Mouse (Mus musculus) adrenal gland, adult 18-20 months (tissue): ENCODE measurements around the gene Usp20. TPM values are rescaled to one million over a fixed set of nuclear protein-coding genes. Genes with fewer than 3 reads are reported as not detected.
A peak's percentile ranks its signal among the peaks of the same experiment; 100 is the strongest.

Experiments used
- DNase-seq, 2 experiments: peaks; one replicate each; pipeline ENCODE4 v3.0.0; 2021 to 2022; ENCODE audit warnings: low spot score in 2 of 2
- total RNA-seq, 2 experiments: library from RNA; stranded (reverse); gene quantifications; 1 replicate in 1 of 2; 2 replicates in 1 of 2; pipeline ENCODE4 v1.2.3; 2021

Gene Usp20
- total RNA-seq, 2 experiments from 2014 or later = 23.7 to 29.7 TPM

DNA sequence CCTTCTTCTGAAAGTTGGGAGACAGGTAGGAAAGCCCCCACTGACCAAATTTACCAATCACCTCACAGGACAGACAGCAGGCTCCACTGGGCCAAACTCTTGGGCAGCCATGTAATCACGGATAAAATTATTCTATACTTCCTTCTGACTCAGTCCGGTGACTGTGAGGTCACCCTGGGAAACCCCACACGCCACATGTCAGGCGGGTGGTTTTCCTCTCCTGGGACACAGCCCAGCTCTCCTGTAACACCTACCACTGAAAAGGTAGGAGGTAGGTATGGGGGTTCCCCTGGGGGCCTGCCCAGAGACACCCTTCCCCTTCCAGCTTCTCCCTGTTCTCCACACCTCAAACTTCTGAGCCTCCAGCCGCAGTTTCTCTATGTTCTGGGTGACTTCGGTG lies 54.7 kb downstream of the Usp20 start:
- no peak for DNase-seq

DNA sequence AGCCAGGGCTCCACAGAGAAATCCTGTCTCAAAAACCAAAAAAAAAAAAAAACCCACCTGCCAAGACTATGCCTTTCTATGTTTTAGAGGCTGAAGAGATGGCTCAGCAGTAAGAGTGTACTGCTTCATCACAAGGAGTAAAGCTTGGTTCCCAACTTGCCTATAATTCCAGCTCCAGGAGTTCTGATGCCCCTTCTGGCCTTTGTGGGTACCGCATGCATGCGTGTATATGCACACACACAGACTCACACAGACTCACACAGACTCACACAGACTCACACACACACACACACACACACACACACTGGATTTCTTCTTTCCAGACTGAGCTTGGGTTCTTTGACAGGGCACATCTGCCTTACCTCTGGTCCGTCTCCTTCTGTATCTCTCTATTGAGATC lies 58.0 kb downstream of the Usp20 start:
- DNase-seq = no peak

DNA sequence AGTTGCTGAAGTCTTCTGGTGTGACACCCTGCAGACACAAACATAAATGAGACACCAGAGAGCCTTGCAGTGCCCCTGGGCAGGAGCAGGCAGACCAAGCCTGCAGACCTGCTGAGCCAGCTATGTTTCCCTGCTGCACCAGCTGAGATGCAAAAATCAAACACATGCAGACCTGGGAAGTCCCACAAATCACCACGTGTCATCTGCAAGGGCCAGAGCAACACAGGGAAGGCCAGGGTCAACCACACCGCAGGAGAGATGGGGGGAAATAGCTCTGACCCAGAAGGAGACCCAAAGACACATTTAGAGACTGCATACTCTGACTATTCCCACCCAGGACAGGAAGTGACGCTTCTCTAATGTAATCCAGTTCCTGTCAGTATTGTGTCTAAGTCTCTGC lies 58.4 kb downstream of the Usp20 start:
- DNase-seq = no peak

DNA sequence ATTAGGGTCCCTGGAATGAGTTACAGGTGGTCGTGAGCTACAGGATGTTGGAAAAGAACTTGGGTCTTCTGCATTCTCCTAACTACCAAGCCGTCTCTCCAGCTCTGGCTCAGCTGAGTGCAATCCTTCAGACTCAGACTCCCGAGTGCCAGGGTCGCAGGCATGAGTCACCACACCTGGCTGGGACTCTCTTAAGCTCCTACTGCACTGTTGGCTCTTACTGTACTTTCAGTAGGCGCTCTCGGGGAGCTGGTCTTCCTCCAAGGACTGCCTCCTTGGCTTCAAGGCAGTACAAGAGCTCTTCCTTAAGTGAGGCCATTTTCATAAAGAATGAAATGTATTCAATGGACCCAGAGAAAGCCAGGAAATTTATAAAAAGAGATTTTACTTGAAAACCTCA lies 59.3 kb downstream of the Usp20 start:
- peak in 1 of 2 experiments; percentile 22 for DNase-seq

DNA sequence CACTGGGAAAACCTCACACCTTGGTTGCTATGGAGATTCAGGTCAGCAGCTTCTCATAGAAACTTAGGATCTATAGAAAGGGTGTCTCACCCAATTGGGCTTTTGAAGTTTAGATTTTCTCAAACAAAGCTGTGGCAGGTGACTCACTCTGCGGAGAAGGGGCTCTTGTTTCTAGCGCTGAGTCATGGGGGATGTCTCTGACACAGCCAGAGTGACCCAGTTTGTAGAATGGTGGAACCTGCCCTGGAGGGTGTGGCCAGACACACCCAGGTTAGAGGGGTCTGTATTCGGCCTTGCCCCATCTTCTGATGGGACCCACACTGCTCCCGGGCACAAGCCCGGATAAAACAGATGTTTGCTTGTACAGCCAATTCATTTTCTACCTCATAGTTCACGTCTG lies 60.8 kb downstream of the Usp20 start:
- no peak for DNase-seq

DNA sequence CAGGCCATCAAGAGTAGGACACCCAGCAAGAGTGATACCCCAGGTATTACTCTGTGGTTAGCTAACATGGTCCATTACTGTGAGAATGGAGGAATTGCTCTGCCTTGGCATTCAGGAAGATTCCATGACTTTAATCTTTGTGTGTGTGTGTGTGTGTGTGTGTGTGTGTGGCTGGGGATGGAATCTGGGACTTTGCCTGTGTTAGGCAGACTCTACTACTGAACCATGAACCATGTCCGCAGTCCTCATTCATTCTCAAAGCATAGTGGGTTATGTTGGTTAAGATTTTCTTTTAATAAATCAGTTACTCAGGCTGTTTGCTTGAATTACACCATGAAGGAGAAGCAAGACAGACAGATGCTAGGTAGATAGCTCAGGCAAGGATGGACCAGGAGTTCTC lies 61.8 kb downstream of the Usp20 start:
- no peak for DNase-seq

DNA sequence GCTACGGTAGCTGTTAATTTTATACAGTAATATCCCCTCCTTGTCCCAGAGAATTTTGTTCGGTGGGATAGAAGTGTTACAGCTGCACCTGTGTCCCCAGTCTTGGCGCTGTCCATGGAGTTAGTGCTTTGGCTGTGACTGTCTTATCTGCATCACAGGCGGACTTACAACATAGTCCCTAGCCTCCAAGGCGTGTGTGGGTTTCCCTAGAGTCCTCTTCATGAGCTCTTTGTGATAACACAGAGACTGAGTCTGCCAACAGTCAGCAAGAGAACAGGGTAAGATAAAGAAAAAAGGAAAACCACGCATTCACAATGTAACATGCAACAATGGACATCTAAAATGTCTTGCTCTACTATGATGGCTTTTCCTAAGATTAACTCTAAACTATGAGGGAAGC lies 66.0 kb downstream of the Usp20 start:
- no peak for DNase-seq

DNA sequence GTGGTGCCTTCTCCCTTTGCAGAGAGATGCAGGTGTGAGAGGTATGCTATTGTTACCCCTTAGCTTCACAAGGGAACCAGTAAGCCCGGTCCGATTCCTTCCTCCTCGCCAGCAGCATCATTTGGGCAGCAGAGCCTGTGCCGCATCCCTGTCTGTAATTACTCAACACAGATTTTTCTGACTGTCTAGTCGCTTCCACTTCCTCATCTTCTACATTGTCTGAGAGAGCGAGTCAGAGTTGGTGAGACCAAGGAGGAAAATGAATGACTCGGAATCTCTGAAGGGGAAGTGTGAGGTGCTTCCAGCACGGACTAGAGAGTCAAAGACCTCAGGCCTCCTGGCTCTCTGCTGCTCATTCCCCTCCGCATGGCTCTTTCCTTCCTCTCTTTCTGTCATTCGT lies 70.4 kb downstream of the Usp20 start:
- no peak for DNase-seq

DNA sequence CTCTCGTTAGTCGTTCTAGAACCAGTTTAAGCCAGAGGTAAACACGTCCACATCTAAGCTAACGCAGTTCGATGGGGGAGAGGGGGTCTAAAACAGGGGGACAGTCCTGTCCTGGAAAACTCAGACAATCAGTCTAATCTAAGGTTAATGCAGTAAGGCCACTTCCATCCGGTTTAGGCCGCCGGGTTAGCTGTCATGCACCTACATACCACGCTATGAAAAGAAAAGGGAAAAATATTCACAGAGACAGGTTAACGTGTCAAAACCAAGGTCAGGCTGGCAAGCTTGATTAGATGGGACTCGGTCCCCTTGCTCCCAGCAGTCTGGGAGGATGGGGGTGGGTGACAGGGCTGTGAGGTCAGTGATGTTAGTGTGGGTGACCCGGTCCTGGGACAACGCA lies 71.3 kb downstream of the Usp20 start:
- no peak for DNase-seq

DNA sequence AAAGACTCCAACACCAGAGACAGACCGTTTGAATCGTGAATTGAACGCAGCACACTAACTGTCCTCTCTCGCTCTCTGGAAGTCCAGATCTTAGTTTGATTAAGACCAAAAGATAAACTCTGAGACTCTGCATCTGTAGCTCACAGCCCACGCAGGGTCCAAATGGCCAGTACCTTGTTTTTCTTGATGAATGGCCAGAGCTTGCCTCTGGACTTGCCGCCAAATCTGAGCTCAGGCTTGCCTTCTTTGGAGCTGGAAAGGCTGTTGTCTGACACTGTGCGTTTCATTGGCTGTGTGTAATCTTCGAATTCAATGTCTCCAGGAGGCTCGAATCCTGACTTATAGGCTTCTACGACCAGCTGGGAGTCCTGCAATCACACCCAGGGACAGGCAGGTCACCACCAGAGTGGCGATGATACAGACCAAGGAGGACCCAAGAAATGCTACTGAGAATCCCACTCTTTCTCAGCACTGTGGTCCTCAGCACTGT lies 71.8 kb downstream of the Usp20 start:
- DNase-seq = no peak

DNA sequence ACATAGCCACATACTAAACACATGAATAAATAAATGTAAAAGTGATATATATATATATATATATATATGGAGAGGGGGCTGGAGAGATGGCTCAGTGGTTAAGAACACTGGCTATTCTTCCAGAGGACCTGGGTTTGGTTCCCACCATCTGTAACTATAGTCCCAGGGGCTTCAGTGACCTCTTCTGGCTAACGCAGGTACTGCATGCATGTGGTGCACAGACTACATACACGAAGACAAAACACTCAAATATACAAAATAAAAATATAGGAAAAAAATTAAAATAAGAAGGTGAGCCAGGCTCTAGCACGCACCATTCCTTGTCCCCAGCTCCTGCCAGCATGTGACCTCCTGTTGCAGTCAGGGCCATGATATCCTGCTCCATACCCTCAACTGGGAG lies 74.0 kb downstream of the Usp20 start:
- no peak for DNase-seq

DNA sequence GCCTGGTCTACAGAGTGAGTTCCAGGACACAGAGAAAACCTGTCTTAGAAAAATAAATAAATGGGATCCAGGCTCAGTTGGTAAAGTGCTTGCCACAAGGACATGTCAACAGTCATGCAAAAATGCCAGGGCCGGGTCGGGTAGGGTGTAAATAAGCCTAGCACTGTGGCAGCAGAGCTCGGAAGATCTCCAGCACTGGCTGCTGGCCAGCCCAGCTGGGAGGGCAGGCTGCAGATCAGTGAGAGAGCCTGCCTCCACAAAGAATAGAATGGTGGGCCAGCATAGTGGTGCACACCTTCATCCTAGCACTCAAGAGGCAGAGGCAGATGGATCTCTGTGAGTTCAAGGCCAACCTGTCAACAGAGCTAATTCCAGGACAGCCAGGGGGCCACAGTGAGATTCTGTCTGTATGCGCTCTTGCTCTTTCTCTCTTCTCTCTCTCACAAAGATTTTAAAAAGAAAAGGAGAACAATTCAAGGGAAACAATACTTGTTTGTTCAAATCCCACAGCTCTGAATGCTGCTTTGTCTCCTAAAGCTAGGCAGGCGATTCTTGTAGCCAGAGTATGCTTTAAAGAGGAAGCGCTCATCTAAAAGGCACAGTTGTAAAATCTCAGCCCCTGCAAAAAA lies 75.6 kb downstream of the Usp20 start:
- DNase-seq = no peak

DNA sequence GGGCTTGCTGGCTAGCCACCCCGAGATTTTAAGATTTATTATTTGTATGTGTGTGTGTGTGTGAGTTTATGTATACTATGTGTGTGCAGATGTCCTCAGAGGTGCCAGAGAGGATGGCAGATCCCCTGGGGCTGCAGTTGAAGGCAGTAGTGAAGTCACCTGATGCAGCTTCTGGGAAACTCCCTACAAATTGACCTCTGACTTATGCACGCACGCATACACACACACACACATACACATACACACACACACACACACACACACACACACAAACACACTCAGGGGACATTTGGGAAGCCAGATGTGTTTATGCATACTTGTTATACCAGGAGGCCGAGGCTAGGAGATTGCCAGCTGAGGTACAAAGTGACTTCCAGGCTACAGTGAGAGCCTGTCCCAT lies 76.4 kb downstream of the Usp20 start:
- DNase-seq = no peak

DNA sequence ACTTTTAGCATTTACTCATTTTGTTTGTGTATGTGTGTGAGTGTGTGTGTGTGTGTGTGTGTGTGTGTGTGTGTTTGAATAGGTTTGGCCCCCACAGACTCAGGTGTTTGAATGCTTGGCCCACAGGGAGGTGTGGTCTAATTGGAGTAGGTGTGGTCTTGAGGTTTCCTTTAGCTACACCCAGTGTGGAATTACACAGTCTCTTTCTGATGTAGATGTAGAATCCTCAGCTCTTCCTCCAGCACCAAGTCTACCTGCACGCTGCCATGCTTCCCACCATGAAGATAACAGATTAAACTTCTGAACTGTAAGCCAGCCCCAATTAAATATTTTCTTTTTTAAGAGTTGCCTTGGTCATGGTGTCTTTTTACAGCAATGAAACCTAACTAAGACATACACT lies 78.2 kb downstream of the Usp20 start:
- DNase-seq = no peak

DNA sequence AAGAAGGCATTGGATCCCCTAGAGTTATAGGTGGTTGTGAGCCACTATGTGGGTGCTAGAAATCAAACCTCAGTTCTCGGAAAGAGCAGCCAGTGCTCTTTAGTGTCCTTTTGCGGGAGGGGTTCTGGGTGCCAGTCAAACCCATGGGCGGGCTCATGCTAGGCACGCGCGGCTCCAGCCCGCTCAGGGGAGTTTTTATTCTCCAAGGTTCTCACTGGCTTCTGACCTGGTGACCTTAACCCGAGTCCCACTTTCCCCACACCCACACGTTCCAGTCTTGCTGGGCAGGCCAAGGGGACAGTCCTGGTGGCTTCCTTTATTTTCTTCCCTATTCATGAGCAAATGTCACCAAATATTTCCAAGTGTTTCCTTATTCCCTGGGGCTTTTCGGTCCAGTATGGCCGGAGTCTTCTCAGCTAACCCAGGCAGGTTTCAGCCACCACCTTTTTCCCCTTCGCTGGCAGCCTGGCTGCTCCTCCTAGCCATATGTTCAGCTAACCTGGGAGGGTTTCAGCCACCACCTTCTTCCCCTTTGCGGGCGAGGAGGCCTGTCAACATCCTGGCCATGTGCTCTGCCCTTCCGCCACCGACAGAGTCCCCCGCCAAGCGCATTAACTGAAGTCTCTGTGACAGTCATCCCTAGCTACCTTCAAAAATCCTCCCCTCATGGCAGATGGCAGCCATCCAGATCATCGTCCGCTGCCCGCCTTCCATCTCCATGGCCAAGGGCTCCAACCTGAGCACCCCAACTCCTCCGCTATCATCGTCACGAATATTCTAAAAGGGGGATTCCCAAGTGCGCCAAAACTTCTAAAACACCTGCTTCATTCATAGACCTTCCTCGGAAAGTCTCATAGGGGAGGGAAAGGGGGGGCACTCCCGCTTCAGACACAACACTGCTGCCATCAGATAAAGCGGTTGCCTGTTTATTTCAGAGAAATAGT lies 79.0 kb downstream of the Usp20 start:
- no peak for DNase-seq

DNA sequence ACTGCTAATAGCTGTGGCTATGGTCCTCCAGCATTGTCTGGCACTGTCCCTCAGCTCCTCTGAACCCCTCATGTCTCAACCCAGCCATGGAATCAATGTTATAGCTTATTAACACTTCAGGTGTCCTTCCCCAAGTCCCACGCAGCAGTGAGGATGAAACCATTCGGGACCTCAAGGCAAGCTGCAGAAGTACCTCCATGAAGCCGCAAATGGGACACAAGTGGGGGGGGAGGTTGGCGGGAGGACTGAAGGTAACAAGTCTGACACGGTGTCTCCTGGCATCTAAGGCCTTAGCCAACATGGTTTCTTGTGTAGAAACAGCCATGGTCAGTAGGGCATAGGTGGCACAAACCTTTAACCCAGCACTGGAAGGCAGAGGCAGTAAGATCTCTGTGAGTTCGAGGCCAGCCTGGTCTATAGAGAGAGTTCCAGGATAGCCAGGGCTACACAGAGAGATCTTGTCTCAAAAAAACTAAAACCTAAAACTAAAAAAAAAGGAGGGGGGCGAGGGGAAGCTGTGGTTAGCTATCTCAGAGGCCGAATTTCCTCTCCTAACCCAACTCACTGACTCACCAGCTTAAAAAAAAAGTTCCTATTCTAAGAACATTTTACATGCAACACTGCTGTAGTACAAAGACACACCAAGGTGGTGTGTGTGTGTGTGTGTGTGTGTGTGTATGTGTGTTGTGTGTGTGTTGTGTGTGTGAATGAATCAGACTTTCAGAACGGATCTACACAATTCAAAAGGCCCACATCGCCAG lies 80.0 kb downstream of the Usp20 start:
- DNase-seq = no peak

DNA sequence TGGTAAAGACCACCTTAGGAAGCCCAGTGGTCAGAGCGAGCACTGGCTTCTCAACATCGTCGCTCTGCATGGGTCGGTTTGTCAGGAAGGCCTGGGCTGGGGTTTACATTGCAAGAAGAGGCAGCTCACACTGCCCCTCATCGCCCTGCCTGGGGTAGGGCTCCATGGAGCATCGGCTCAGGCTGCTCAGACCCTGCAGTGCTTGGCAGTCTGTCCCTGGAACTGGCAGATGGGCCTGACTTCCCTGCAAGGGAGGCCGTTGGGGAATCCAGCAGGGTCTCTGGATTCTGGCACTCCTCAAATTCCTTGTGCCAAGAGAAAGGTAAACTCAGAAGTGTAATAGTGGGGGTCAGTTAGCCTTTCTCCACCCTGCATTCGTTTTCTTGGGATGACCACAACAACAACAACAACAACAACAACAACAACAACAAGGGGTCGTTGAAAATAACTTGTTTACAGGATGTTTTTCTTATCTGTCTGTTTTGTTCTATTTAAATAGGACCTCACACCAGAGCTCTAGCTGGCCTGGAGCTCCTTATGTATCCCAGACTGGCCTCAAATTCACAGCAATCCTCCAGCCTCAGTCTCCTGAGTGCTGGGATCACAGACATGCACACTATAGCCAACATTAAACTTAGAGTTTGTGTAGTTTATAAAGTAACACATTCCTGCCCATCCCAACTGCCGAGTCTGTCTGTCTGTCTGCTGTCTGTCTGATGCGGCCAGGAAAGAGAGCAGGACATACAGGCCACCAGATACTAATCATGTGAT lies 84.1 kb downstream of the Usp20 start:
- DNase-seq = no peak

DNA sequence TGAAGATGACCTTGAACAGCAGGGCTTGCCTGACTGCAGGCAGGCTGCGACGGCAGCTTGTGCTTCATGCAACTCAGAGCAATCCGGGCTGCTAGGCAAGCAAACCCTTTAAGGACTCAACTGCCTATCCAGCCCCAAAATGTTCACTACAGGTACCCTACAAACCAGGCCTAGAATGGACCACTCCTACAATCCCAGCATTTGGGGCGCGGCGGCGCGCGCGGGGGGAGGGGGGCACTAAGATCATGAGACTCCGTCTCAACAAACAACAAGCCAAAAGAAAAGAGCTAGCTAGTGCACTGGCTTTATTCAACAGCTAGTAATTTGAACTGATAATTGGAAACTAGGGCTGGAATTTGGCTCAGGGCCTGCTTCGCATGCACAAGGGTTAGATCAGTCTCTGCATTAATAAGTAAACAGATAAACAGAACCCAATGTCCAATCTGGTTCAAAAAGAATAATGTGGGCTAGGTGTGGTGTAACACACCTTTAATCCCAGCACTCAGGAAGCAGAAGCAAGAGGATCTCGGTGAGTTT lies 85.0 kb downstream of the Usp20 start:
- DNase-seq = no peak

DNA sequence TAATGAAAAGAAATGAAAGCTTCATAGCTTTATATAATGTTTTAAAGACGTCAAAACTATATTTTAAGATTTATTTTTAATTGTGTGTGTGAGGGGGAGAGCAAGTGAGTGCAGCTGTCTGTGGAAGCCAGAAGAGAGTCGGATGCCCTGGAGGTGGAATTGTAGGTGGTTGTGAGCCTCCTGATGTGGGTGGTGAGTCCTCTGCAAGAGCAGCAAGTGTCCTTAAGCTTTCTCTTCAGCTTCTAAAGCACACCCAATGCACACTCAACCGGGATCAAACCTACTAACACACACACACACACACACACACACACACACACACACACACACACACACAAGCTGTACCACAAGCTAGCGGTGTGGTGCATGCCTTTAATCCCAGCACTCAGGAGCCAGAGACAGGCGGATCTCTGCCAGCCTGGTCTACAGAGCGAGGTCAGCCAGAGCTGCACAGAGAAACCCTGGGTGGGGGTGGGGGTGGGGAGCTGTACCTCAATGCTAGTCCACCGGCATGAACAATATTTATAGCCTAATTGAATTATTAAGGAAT lies 85.7 kb downstream of the Usp20 start:
- no peak for DNase-seq
